Mouse (Mus musculus) small intestine, adult 2 months (tissue): ENCODE measurements around the gene Prr13. TPM values are rescaled to one million over a fixed set of nuclear protein-coding genes. Genes with fewer than 3 reads are reported as not detected.
A peak's percentile ranks its signal among the peaks of the same experiment; 100 is the strongest.

Experiments used
- H3K27ac ChIP-seq: fragments of 200-500 bp; 2 replicates; pipeline ENCODE4 v1.5.1; 2012; ENCODE audit warnings: low read depth, low read length, control low read depth, inconsistent platforms; ENCODE audit not compliant: insufficient read depth
- H3K27me3 ChIP-seq: fragments of 200-500 bp; 2 replicates; pipeline ENCODE4 v1.6.1; 2012; ENCODE audit warnings: mild to moderate bottlenecking, moderate library complexity, low read length, inconsistent platforms; ENCODE audit not compliant: control insufficient read depth, insufficient read depth
- H3K36me3 ChIP-seq: fragments of 200-500 bp; 2 replicates; pipeline ENCODE4 v1.6.1; 2012; ENCODE audit warnings: mild to moderate bottlenecking, low read length, control low read depth, inconsistent platforms; ENCODE audit not compliant: control insufficient read depth, insufficient read depth
- H3K4me1 ChIP-seq: fragments of 200-500 bp; 2 replicates; pipeline ENCODE4 v1.6.1; 2012; ENCODE audit warnings: low read length, inconsistent platforms, mixed read lengths; ENCODE audit not compliant: control insufficient read depth, insufficient read depth, insufficient read length
- H3K4me3 ChIP-seq: fragments of 200-500 bp; 2 replicates; pipeline ENCODE4 v1.5.1; 2012; ENCODE audit warnings: low read depth, mild to moderate bottlenecking, control low read depth, inconsistent platforms, low read length, moderate library complexity
- CTCF ChIP-seq: fragments of 200-500 bp; IDR thresholded peaks from 2 replicates; pipeline ENCODE4 v1.5.1; 2012; ENCODE audit warnings: low read depth, mild to moderate bottlenecking, control low read depth, inconsistent platforms, low read length, moderate library complexity, mixed read lengths; ENCODE audit not compliant: insufficient replicate concordance, insufficient read length; ENCODE audit errors: extremely low read depth
- POLR2A ChIP-seq: fragments of 200-500 bp; IDR thresholded peaks from 2 replicates; pipeline ENCODE4 v1.6.1; 2012; ENCODE audit warnings: low read depth, mild to moderate bottlenecking, control low read depth, inconsistent platforms, low read length, moderate library complexity
- WGBS: fragments of 180-500 bp; shearing (Covaris S2); methylation state at CpG from one replicate; pipeline ENCODE4 v1.1.7; 2018; 5-methylcytosine and 5-hydroxymethylcytosine counted together
- polyA plus RNA-seq: library from polyadenylated mRNA; depleted of rRNA; stranded (reverse); fragments of >200 nt; gene quantifications from 2 replicates; pipeline ENCODE4 v1.2.3, GENCODE M21; 2012; rRNA removed

Gene Prr13
- polyA plus RNA-seq = 351 and 585 TPM in 2 replicates

DNA sequence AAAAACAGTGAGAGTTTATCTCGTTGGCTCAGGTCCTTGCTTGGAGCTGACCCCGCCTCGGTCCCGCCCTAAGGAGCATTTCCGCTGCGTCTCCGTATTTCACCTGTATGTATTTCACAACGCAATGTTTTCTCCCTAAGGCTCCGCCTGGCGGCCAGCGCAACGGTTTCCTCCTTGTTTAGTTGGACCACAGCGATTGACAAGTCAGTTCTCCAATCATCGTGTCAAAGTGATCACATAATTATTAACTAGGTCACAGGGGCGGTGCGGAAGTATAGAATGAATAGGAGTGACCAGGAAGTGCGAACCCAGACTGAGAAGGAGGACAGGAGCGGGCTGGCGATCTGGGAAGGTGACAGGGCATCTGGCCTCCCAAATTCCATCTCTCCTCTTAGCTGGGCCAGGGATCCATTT lies at the start of gene Prr13:
Gene Prr13, plus strand, starts transcription at position 125 of the 414 bp plus-strand sequence.
- H3K27me3 ChIP-seq = no peaks in the 10 kb centered on the region
- peak within 1 kb of the TSS; percentile 80 for H3K27ac ChIP-seq
- WGBS = under 1% methylated on average over 19 of the region's 19 CpGs
- H3K4me1 ChIP-seq = peaks cover 10% of the 10 kb centered on the region
- H3K36me3 ChIP-seq = peaks cover 22% of the 10 kb centered on the region
- TF ChIP-seq CTCF (peak; percentile 82; the same call in 1 of the 2 replicates), POLR2A (peak; percentile 97)
- H3K4me3 ChIP-seq = peak within 1 kb of the TSS; percentile 69

DNA sequence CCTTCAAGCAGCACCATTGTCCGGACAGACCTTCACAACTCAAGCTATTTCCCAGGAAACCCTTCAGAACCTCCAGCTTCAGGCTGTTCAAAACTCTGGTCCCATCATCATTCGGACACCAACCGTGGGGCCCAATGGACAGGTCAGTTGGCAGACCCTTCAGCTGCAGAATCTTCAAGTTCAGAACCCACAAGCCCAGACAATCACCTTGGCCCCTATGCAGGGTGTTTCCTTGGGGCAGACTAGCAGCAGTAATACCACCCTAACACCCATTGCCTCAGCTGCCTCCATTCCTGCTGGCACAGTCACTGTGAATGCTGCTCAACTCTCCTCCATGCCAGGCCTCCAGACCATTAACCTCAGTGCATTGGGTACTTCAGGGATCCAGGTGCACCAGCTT lies 49.5 kb upstream of the Prr13 start:
- Histone ChIP-seq H3K36me3 (peaks cover 30% of the 10 kb centered on the region), H3K27ac (no peak overlapping the region), H3K27me3 (no peaks in the 10 kb centered on the region), H3K4me3 (no peak overlapping the region), H3K4me1 (peaks cover 20% of the 10 kb centered on the region)
- 89% methylated on average over 3 of the region's 3 CpGs for WGBS
- TF ChIP-seq POLR2A = no peak
- no peak for TF ChIP-seq CTCF

DNA sequence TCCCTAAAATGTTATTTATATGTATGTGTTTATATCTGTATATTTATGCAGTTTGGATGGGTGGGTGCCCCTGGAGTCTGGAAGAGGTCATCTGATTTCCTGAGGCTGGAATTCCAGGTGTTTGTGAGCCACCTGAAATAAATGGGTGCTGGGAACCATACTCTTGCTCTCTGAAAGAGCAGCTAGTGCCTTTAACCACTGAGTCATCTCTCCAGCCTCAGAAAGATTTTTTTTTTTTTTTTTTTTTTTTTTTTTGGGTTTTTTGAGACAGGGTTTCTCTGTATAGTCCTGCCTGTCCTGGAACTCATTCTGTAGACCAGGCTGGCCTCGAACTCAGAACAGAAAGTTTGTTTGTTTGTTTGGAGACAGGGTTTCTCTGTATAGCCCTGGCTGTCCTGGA lies 47.8 kb upstream of the Prr13 start:
- TF ChIP-seq CTCF (no peak), POLR2A (no peak)
- no peak overlapping the region for H3K27ac ChIP-seq
- H3K27me3 ChIP-seq = no peaks in the 10 kb centered on the region
- WGBS = 62% methylated on average over 1 of the region's 1 CpGs
- H3K4me3 ChIP-seq = no peak overlapping the region
- peaks cover 31% of the 10 kb centered on the region for H3K36me3 ChIP-seq
- H3K4me1 ChIP-seq = peaks cover 17% of the 10 kb centered on the region

DNA sequence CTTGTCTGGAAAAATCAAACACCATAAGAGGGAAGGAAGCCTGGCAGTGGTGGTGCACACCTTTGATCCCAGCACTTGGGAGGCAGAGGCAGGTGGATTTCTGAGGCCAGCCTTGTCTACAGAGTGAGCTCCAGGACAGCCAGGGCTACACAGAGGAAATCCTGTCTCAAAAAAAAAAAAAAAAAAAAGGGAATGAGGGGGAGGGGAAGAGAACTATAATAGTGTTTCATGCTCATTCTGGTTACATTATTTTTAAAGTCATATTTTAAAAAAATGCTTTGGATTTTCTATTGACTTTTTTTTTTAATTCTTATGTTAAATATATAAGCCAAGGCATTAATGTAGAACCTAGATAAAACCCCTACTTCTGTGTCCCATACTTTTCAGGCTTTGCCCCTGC lies 45.1 kb upstream of the Prr13 start:
- H3K4me3 ChIP-seq = no peak overlapping the region
- H3K4me1 ChIP-seq = peaks cover 11% of the 10 kb centered on the region
- H3K36me3 ChIP-seq = peaks cover 23% of the 10 kb centered on the region
- no peak for TF ChIP-seq CTCF
- no peak for TF ChIP-seq POLR2A
- no peak overlapping the region for H3K27ac ChIP-seq
- H3K27me3 ChIP-seq = no peaks in the 10 kb centered on the region

DNA sequence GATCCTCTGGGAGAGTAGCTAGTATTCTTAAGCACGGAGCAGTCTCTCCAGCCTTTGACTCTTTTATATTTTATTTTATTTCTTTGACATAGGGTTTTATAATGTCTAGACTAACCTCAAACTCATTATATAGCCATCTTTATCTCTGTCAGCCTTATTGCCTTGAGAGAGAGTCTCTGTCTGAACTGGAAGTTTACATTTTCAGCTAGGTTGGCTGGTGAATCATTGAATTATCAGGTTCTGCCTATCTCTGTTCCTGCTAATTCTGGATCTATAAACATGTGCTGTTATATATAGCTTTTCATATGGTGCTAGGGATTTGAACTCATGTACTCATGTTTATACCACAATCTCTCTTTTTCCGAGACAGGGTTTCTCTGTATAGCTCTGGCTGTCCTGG lies 41.3 kb upstream of the Prr13 start:
- Histone ChIP-seq H3K36me3 (peaks cover 15% of the 10 kb centered on the region), H3K4me3 (no peak overlapping the region), H3K27me3 (no peaks in the 10 kb centered on the region), H3K27ac (no peak overlapping the region), H3K4me1 (no peaks in the 10 kb centered on the region)
- 70% methylated on average over 2 of the region's 2 CpGs for WGBS
- no peak for TF ChIP-seq CTCF
- TF ChIP-seq POLR2A = no peak

DNA sequence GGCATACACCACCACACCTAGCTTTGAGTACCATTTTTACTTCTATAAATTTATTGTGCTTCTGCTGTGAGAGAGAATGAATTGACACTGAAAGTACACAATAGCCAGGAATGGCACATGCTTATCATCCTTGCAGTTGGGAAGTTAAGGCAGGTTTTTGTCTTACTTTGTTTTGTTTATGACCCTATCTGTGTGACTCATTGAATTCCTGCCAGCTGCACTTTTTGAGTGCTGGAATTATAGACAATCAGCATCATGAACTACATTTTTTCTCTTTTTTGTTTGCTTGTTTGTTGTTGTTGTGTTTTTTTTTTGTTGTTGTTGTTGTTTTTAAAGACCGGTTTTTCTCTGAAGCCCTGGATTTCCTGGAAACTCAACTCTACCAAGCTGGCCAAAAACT lies 37.8 kb upstream of the Prr13 start:
- Histone ChIP-seq H3K4me3 (no peak overlapping the region), H3K36me3 (peaks cover 21% of the 10 kb centered on the region), H3K27me3 (no peaks in the 10 kb centered on the region), H3K27ac (no peak overlapping the region), H3K4me1 (no peaks in the 10 kb centered on the region)
- 13% methylated on average over 1 of the region's 1 CpGs for WGBS
- no peak for TF ChIP-seq POLR2A
- no peak for TF ChIP-seq CTCF

DNA sequence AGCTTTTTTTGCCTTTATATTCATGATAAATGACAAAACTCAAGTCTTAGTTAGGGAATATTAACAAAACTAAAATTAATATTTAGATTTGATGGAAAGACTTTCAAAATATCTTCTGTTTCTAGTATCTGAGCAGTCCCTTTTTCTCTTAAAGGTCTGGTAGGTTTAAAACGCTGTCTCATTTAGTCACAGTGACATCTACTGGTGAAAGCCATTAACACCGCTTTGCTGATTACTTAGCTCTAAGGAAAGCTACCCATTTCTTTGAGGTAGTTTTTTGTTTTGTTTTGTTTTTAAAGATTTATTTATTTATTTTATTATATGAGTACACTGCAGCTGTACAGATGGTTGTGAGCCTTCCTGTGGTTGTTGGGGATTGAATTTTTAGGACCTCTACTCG lies 37.4 kb upstream of the Prr13 start:
- H3K27ac ChIP-seq = no peak overlapping the region
- WGBS = 47% methylated on average over 3 of the region's 3 CpGs
- peaks cover 25% of the 10 kb centered on the region for H3K36me3 ChIP-seq
- no peak for TF ChIP-seq POLR2A
- H3K27me3 ChIP-seq = no peaks in the 10 kb centered on the region
- H3K4me1 ChIP-seq = no peaks in the 10 kb centered on the region
- no peak overlapping the region for H3K4me3 ChIP-seq
